Mouse (Mus musculus) heart, adult 2 months (tissue): ENCODE results near the gene Rpusd3. TPM values are rescaled to one million over a fixed set of nuclear protein-coding genes. Genes with fewer than 3 reads are reported as not detected.

ENCODE experiments used
- DNase-seq, 2 experiments: peaks; one replicate each; pipeline ENCODE4 v3.0.0; 2021
- H3K27ac ChIP-seq: fragments of 200-600 bp; 2 replicates; pipeline ENCODE4 v1.8.1; 2022
- H3K27me3 ChIP-seq: fragments of 200-500 bp; 2 replicates; pipeline ENCODE4 v1.6.1; 2012; ENCODE audit warnings: mild to moderate bottlenecking, low read length, inconsistent platforms, mixed read lengths; ENCODE audit not compliant: control insufficient read depth, insufficient read depth
- H3K36me3 ChIP-seq: fragments of 200-500 bp; 2 replicates; pipeline ENCODE4 v1.6.1; 2012; ENCODE audit warnings: low read length, inconsistent platforms; ENCODE audit not compliant: control insufficient read depth, insufficient read depth
- H3K4me1 ChIP-seq: fragments of 200-500 bp; 2 replicates; pipeline ENCODE4 v1.6.1; 2011; ENCODE audit warnings: low read length; ENCODE audit not compliant: control insufficient read depth, insufficient read depth
- H3K4me3 ChIP-seq: fragments of 200-600 bp; 2 replicates; pipeline ENCODE4 v1.8.1; 2022
- H3K79me2 ChIP-seq: fragments of 200-500 bp; replicated peaks from 2 replicates; pipeline ENCODE4 v1.6.1; 2012; ENCODE audit warnings: mild to moderate bottlenecking, inconsistent platforms, low read length, moderate library complexity, mixed read lengths; ENCODE audit not compliant: control insufficient read depth, insufficient read depth
- H3K9ac ChIP-seq: fragments of 200-500 bp; 2 replicates; pipeline ENCODE4 v1.6.1; 2012; ENCODE audit warnings: low read depth, mild to moderate bottlenecking, control low read depth, inconsistent platforms, low read length, mixed read lengths
- CTCF ChIP-seq: fragments of 200-600 bp; IDR thresholded peaks from 2 replicates; pipeline ENCODE4 v1.8.1; 2022; ENCODE audit warnings: antibody characterized with exemption, mild to moderate bottlenecking, moderate library complexity
- EP300 ChIP-seq: fragments of 200-500 bp; IDR thresholded peaks from 2 replicates; pipeline ENCODE4 v1.6.1; 2011; ENCODE audit warnings: low read depth, low read length, control low read depth; ENCODE audit not compliant: insufficient read depth
- POLR2A ChIP-seq: fragments of 200-500 bp; IDR thresholded peaks from 2 replicates; pipeline ENCODE4 v1.6.1; 2011; ENCODE audit warnings: mild to moderate bottlenecking, low read depth, low read length, control low read depth; ENCODE audit not compliant: insufficient read depth
- WGBS: fragments of 180-500 bp; shearing (Covaris S2); methylation state at CpG from one replicate; pipeline ENCODE4 v1.1.7; 2018; 5-methylcytosine and 5-hydroxymethylcytosine counted together
- intact Hi-C: fragments of 180-260 bp; cut with DNase I; formaldehyde crosslinking; loops from one replicate; pipeline ENCODE4 v1.15.1; 2025
- polyA plus RNA-seq: library from polyadenylated mRNA; depleted of rRNA; stranded (reverse); fragments of >200 nt; gene quantifications from 2 replicates; pipeline ENCODE4 v1.2.3, GENCODE M21; 2012
- total RNA-seq, 2 experiments: library from RNA; stranded (reverse); gene quantifications; 2 replicates each; pipeline ENCODE4 v1.2.3; 2021

The Rpusd3 gene
- total and polyA plus RNA-seq, 3 experiments, result 8.3 to 39.0 (median 10.3) TPM

DNA sequence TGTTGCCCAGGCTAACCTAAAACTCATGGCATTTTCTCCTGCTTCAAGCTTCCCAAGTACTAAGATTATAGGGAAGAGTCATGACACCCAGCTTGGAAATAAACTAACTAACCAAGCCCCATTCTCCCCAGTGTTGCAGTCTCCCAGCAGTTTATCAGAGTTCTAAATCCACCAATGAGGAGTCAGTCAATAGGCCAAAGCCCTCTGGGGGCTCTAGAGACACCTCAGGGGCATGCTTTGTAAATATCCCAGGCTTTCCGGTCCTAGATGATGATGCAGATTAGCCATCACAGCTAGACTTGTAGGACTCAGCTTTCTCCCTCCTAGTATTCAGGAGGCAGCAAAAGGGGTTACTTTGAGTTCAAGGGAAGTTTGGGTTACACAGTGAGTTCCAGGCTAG is 9.1 kb downstream of the Rpusd3 start:
- Histone ChIP-seq H3K27ac (no peak overlapping the region), H3K27me3 (no peaks in the 10 kb centered on the region), H3K79me2 (no peaks in the 10 kb centered on the region), H3K9ac (no peak overlapping the region), H3K4me1 (no peaks in the 10 kb centered on the region), H3K4me3 (no peak overlapping the region), H3K36me3 (no peaks in the 10 kb centered on the region)
- TF ChIP-seq EP300 (no peak), POLR2A (no peak), CTCF (no peak)
- intact Hi-C loops, result no loop called here
- WGBS, result 53% methylated on average over 1 of the region's 1 CpGs
- DNase-seq, result no peak

DNA sequence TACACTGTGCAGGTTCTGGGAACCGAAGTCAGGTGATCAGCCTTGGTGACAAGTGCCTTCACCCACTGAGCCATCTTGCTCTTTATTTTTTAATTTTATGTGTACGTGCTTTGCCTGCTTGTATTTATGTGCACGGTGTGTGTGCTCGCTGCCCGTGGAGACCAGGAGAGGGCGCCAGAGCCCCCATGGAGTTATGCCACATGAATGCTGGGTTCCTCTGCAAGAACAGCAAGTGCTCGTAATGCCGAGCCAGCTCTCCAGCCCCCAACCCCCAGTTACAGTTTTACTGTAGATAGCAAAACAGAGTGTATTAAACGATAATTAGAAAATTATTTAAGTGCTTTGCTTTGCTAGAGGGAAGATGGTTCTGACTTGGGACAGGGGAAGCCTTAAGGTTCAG is 12.5 kb downstream of the Rpusd3 start:
- no peak for TF ChIP-seq EP300
- TF ChIP-seq POLR2A, result no peak
- TF ChIP-seq CTCF, result peak; percentile 27
- Histone ChIP-seq H3K27ac (no peak overlapping the region), H3K36me3 (no peaks in the 10 kb centered on the region), H3K4me1 (no peaks in the 10 kb centered on the region), H3K79me2 (no peaks in the 10 kb centered on the region), H3K27me3 (no peaks in the 10 kb centered on the region), H3K4me3 (no peak overlapping the region), H3K9ac (no peak overlapping the region)
- 74% methylated on average over 9 of the region's 9 CpGs for WGBS
- intact Hi-C loops, result no loop called here
- no peak for DNase-seq

DNA sequence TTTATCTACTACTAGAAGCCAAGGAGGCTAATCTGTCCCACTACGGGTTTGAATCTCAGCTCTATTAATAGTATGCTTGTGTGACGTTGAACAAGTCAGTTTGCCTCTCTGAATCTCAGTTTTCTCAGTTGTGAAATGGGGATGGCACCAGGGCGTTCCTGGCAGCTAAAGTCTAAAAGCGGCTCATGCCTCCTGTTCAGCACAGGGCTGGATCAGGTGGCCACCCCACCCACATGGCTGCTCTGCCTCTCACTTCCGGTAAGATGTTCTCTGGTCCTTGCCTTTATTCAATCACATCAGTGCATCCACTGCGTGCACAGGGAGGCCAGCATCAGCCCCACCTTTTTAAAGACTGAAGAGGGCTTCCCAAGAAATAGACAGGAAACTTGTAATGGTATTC is 13.7 kb downstream of the Rpusd3 start:
- WGBS, result 74% methylated on average over 6 of the region's 6 CpGs
- Histone ChIP-seq H3K27me3 (no peaks in the 10 kb centered on the region), H3K36me3 (no peaks in the 10 kb centered on the region), H3K4me1 (no peaks in the 10 kb centered on the region), H3K9ac (no peak overlapping the region), H3K4me3 (no peak overlapping the region), H3K79me2 (no peaks in the 10 kb centered on the region), H3K27ac (no peak overlapping the region)
- no peak for TF ChIP-seq POLR2A
- no peak for TF ChIP-seq EP300
- TF ChIP-seq CTCF, result no peak
- no peak for DNase-seq
- intact Hi-C loops, result no loop called here

DNA sequence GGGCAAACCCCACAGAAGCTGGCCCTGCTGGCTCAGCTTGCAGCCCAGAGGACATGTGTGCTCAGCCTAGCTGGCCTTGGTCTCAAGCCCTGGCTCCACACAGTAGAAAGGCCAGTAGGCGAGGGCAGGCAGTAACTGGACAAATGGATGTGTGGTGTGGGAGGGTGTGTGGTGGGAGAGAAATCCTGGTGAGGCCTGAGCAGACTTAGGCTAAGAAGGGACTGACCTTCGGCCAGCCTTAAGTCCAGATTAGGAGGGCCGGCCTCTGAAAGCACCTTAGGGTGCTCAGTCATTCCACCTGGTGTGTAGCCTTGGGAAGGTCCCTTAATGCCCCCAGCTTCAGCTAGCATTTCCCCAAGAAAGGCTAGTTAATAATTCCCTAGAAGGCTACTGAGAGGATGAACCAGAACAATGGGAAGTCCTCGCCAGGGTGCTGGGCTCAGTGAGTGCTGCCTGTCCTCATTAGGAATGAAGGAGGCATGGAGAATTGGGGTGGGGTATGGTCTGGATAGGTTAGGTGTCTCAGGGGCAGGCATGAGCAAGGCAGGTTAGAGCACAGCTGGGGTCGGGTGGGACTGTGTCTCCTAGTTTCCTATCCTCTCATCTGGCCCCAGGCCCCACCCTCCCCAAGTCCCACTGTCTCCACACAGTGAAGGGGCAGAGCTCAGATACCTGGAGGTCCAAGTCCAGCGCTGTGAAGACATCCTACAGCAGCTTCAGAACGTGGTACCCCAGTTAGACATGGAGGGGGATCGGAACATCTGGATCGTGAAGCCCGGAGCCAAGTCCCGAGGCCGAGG is 14.3 kb downstream of the Rpusd3 start:
- Histone ChIP-seq H3K9ac (no peak overlapping the region), H3K27ac (no peak overlapping the region), H3K36me3 (no peaks in the 10 kb centered on the region), H3K4me3 (no peak overlapping the region), H3K79me2 (no peaks in the 10 kb centered on the region), H3K4me1 (no peaks in the 10 kb centered on the region), H3K27me3 (no peaks in the 10 kb centered on the region)
- no peak for DNase-seq
- intact Hi-C loops, result no loop called here
- TF ChIP-seq EP300 (no peak), POLR2A (no peak), CTCF (no peak)
- WGBS, result 76% methylated on average over 12 of the region's 12 CpGs

GRCm38 (mm10) chr6:113402094-113402493 is 17.0 kb downstream of the Rpusd3 start:
- DNase-seq, result peak in 1 of 2 experiments; percentile 41
- intact Hi-C loops, result no loop called here
- H3K4me3 ChIP-seq, result no peak overlapping the region
- H3K27me3 ChIP-seq, result no peaks in the 10 kb centered on the region
- TF ChIP-seq EP300, result no peak
- no peak for TF ChIP-seq CTCF
- TF ChIP-seq POLR2A, result no peak
- no peak overlapping the region for H3K27ac ChIP-seq
- whole genome bisulfite sequencing, result 80% methylated on average over 13 of the region's 13 CpGs
- no peak overlapping the region for H3K9ac ChIP-seq
- no peaks in the 10 kb centered on the region for H3K36me3 ChIP-seq
- H3K79me2 ChIP-seq, result no peaks in the 10 kb centered on the region
- no peaks in the 10 kb centered on the region for H3K4me1 ChIP-seq

DNA sequence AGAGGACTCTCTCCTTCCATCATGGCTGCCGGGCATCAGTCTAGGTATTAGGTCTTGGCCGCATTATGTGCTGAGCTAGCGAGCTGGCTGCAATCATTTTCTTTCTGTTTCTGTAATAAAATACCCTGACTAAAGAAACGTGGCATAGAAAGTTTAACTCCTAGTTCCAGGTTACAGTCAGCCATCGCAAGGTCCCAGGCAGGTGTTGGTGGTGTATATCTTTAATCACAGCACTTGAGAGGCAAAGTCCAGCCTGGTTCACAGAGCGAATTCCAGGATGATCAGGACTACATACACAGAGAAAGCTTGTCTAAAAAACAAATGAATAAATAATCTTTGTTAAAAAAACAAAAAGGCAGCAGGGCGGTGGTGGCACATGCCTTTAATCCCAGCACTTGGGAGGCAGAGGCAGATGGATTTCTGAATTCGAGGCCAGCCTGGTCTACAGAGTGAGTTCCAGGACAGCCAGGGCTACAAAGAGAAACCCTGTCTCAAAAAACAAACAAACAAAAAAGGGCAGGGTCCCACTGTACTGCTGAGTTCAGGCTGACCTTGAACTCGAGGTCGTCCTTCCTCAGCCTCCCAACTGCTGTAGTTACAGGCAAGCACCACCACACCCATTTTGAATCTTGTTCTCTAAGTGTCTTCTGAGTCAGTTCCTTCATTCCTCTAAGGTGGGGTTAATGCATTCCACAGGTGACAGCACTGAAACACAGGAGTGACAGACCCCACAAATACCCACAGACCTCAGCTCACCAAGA is 22.7 kb downstream of the Rpusd3 start:
- H3K27ac ChIP-seq, result no peak overlapping the region
- no peaks in the 10 kb centered on the region for H3K27me3 ChIP-seq
- TF ChIP-seq EP300 (no peak), POLR2A (no peak), CTCF (no peak)
- H3K4me1 ChIP-seq, result peaks cover 1% of the 10 kb centered on the region; the same call in 1 of the 2 replicates
- no peaks in the 10 kb centered on the region for H3K79me2 ChIP-seq
- WGBS, result 89% methylated on average over 10 of the region's 10 CpGs
- no peaks in the 10 kb centered on the region for H3K36me3 ChIP-seq
- intact Hi-C loops, result no loop called here
- H3K4me3 ChIP-seq, result no peak overlapping the region
- no peak for DNase-seq
- no peak overlapping the region for H3K9ac ChIP-seq
